ENCODE assay signal across 25 mouse cellular contexts in genomic region chr2:43274012-43274411, GRCm38 (mm10).
"Had no signal": no experiment of that assay in that cellular context is flagged by ENCODE, and none has a peak within 500 bp of the region (broad histone marks: within the 10 kb centered on the region; RNA-seq: fewer than 3 reads in every experiment).

No protein-coding gene starts in this region.

- H3K4me3 ChIP-seq: kidney, embryonic 15.5 days; layer of hippocampus, adult 2 months; limb, embryonic 10.5 days; limb, embryonic 13.5 days; liver, embryonic 12.5 days; liver, embryonic 15.5 days; lung, embryonic 15.5 days; megakaryocyte, embryonic 14.5 days; midbrain, embryonic 10.5 days; midbrain, embryonic 13.5 days; myocyte; neural tube, embryonic 13.5 days had no signal

- H3K27me3 ChIP-seq: kidney, embryonic 15.5 days; limb, embryonic 13.5 days; liver, embryonic 12.5 days; liver, embryonic 15.5 days; lung, embryonic 15.5 days; megakaryocyte, embryonic 14.5 days; midbrain, embryonic 13.5 days; neural tube, embryonic 13.5 days had no signal

- ATAC-seq: intestine, postnatal 0 days; liver, embryonic 12.5 days; midbrain, embryonic 13.5 days; midbrain, embryonic 16.5 days had no signal

- H3K9ac ChIP-seq: kidney, embryonic 15.5 days; limb, embryonic 13.5 days; liver, embryonic 12.5 days; liver, embryonic 15.5 days; lung, embryonic 15.5 days; midbrain, embryonic 13.5 days; neural tube, embryonic 13.5 days had no signal

- H3K9me3 ChIP-seq: kidney, embryonic 15.5 days; limb, embryonic 10.5 days; limb, embryonic 13.5 days; liver, embryonic 12.5 days; liver, embryonic 15.5 days; lung, embryonic 15.5 days; megakaryocyte, embryonic 14.5 days; midbrain, embryonic 10.5 days; midbrain, embryonic 13.5 days; neural tube, embryonic 13.5 days had no signal

- DNase-seq: kidney, adult 2 months; kidney, postnatal 10 days; kidney, postnatal 4 days; layer of hippocampus, adult 9-11 months; liver; lung, adult 18-20 months; lung, postnatal 10 days; lung, postnatal 36 days; thymus, adult 2 months; thymus, postnatal 36 days had no signal

- H3K27ac ChIP-seq: kidney, embryonic 15.5 days; layer of hippocampus, adult 2 months; limb, embryonic 10.5 days; limb, embryonic 13.5 days; liver, embryonic 12.5 days; liver, embryonic 15.5 days; lung, embryonic 15.5 days; midbrain, embryonic 10.5 days; midbrain, embryonic 13.5 days; neural tube, embryonic 13.5 days; stomach, postnatal 0 days had no signal

- H3K36me3 ChIP-seq: kidney, embryonic 15.5 days; limb, embryonic 10.5 days; limb, embryonic 13.5 days; liver, embryonic 12.5 days; liver, embryonic 15.5 days; lung, embryonic 15.5 days; midbrain, embryonic 10.5 days; midbrain, embryonic 13.5 days; neural tube, embryonic 13.5 days had no signal

- H3K4me1 ChIP-seq: kidney, embryonic 15.5 days; limb, embryonic 10.5 days; limb, embryonic 13.5 days; liver, embryonic 12.5 days; liver, embryonic 15.5 days; lung, embryonic 15.5 days; megakaryocyte, embryonic 14.5 days; midbrain, embryonic 10.5 days; neural tube, embryonic 13.5 days had no signal

- H3K4me2 ChIP-seq: kidney, embryonic 15.5 days; limb, embryonic 13.5 days; liver, embryonic 12.5 days; liver, embryonic 15.5 days; lung, embryonic 15.5 days; midbrain, embryonic 13.5 days; neural tube, embryonic 13.5 days had no signal
